Mouse (Mus musculus) testis, adult 2 months (tissue): ENCODE measurements at regions not wholly inside any gene's neighbourhood (a gene's known extent, or its start where the extent isn't known, plus 50 kb on each side); places are given as distances from the start of the nearest gene placed in this dataset.

Source experiments
- H3K27ac ChIP-seq: fragments of 200-500 bp; 2 replicates; pipeline ENCODE4 v1.5.1; 2012; ENCODE audit warnings: low read depth, low read length; ENCODE audit not compliant: control insufficient read depth, insufficient read depth
- H3K27me3 ChIP-seq: fragments of 200-500 bp; 2 replicates; pipeline ENCODE4 v1.6.1; 2012; ENCODE audit warnings: mild to moderate bottlenecking, low read length, moderate library complexity; ENCODE audit not compliant: control insufficient read depth, insufficient read depth
- H3K36me3 ChIP-seq: fragments of 200-500 bp; 2 replicates; pipeline ENCODE4 v1.6.1; 2012; ENCODE audit warnings: mild to moderate bottlenecking, low read length; ENCODE audit not compliant: control insufficient read depth, insufficient read depth
- H3K4me1 ChIP-seq: fragments of 200-500 bp; 2 replicates; pipeline ENCODE4 v1.6.1; 2012; ENCODE audit warnings: low read length; ENCODE audit not compliant: control insufficient read depth, insufficient read depth
- H3K4me3 ChIP-seq: fragments of 200-500 bp; 2 replicates; pipeline ENCODE4 v1.5.1; 2012; ENCODE audit warnings: low read depth, mild to moderate bottlenecking, low read length, moderate library complexity, mixed read lengths; ENCODE audit not compliant: control insufficient read depth
- CTCF ChIP-seq: fragments of 200-500 bp; IDR thresholded peaks from 2 replicates; pipeline ENCODE4 v1.5.1; 2012; ENCODE audit warnings: low read depth, mild to moderate bottlenecking, inconsistent platforms, low read length, moderate library complexity; ENCODE audit not compliant: control insufficient read depth, insufficient read depth, insufficient replicate concordance
- POLR2A ChIP-seq: fragments of 200-500 bp; IDR thresholded peaks from 2 replicates; pipeline ENCODE4 v1.6.1; 2012; ENCODE audit warnings: low read depth, mild to moderate bottlenecking, inconsistent platforms, low read length, moderate library complexity; ENCODE audit not compliant: control insufficient read depth

GRCm38 (mm10) chr14:105429664-105430257, 171.4 kb downstream of the Ndfip2 start:
- Histone ChIP-seq H3K27ac (no peak overlapping the region), H3K4me1 (no peaks in the 10 kb centered on the region; the same call in 1 of the 2 replicates), H3K36me3 (no peaks in the 10 kb centered on the region), H3K4me3 (no peak overlapping the region), H3K27me3 (no peaks in the 10 kb centered on the region)
- TF ChIP-seq POLR2A (no peak), CTCF (no peak)

- Histone ChIP-seq H3K27ac (no peak overlapping the region), H3K27me3 (no peaks in the 10 kb centered on the region), H3K4me3 (no peak overlapping the region), H3K4me1 (no peaks in the 10 kb centered on the region; the same call in 1 of the 2 replicates), H3K36me3 (no peaks in the 10 kb centered on the region)
- TF ChIP-seq CTCF, result no peak
- no peak for TF ChIP-seq POLR2A
Measured at GRCm38 (mm10) chr14:105427474-105427901, 169.1 kb downstream of the Ndfip2 start.

- H3K4me3 ChIP-seq, result no peak overlapping the region
- no peaks in the 10 kb centered on the region for H3K36me3 ChIP-seq
- TF ChIP-seq POLR2A (no peak), CTCF (no peak)
- no peaks in the 10 kb centered on the region for H3K27me3 ChIP-seq
- H3K27ac ChIP-seq, result no peak overlapping the region
- H3K4me1 ChIP-seq, result no peaks in the 10 kb centered on the region; the same call in 1 of the 2 replicates
Measured at GRCm38 (mm10) chr14:105426597-105427334, 168.4 kb downstream of the Ndfip2 start.

GRCm38 (mm10) chr14:105417967-105418366, 159.6 kb downstream of the Ndfip2 start:
- no peak overlapping the region for H3K27ac ChIP-seq
- no peaks in the 10 kb centered on the region for H3K4me1 ChIP-seq
- no peak overlapping the region for H3K4me3 ChIP-seq
- H3K27me3 ChIP-seq, result no peaks in the 10 kb centered on the region
- no peaks in the 10 kb centered on the region for H3K36me3 ChIP-seq
- no peak for TF ChIP-seq CTCF
- no peak for TF ChIP-seq POLR2A

GRCm38 (mm10) chr14:105417458-105417960, 159.1 kb downstream of the Ndfip2 start:
- Histone ChIP-seq H3K27ac (no peak overlapping the region), H3K4me1 (no peaks in the 10 kb centered on the region)
- TF ChIP-seq CTCF, result no peak
- no peak for TF ChIP-seq POLR2A

GRCm38 (mm10) chr14:105416964-105417363, 158.6 kb downstream of the Ndfip2 start:
- no peak overlapping the region for H3K27ac ChIP-seq
- no peak overlapping the region for H3K4me3 ChIP-seq
- no peaks in the 10 kb centered on the region for H3K4me1 ChIP-seq
- TF ChIP-seq CTCF (no peak), POLR2A (no peak)
- H3K27me3 ChIP-seq, result no peaks in the 10 kb centered on the region
- H3K36me3 ChIP-seq, result no peaks in the 10 kb centered on the region

More at GRCm38 (mm10) chr14:105417458-105417960, 159.1 kb downstream of the Ndfip2 start:
- H3K4me3 ChIP-seq, result no peak overlapping the region
- no peaks in the 10 kb centered on the region for H3K27me3 ChIP-seq
- no peaks in the 10 kb centered on the region for H3K36me3 ChIP-seq

- no peaks in the 10 kb centered on the region for H3K36me3 ChIP-seq
- TF ChIP-seq CTCF (no peak), POLR2A (no peak)
Measured at GRCm38 (mm10) chr14:105404662-105405061, 146.3 kb downstream of the Ndfip2 start.

More at GRCm38 (mm10) chr14:105404662-105405061, 146.3 kb downstream of the Ndfip2 start:
- no peak overlapping the region for H3K27ac ChIP-seq
- H3K27me3 ChIP-seq, result no peaks in the 10 kb centered on the region
- H3K4me3 ChIP-seq, result no peak overlapping the region
- no peaks in the 10 kb centered on the region for H3K4me1 ChIP-seq
